Mouse (Mus musculus) skeletal muscle tissue, adult 2 months (tissue): ENCODE results near the gene Irak1bp1.

Experiments
- DNase-seq: peaks from one replicate; pipeline ENCODE4 v3.0.0-alpha.2; 2012; ENCODE audit warnings: low read depth, low spot score

Irak1bp1 gene

DNA sequence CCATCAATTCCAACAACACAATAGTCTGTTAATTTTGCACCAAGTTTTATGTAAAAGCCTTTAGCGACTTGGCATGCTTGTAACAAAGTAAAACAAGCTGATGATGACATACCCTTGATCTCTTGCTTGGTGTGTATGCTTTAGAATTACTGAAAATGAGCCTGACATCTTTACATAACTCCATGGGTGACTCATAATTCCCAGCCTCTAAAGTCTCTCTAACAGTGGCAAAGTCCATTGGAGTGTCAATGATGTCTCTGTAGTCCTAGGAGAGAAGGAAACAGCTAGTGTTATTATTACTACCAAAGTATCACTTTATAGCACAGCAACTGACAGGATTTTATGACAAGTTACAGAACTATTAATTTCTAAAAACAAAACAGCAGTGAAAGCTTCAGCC, 47.7 kb downstream of the Irak1bp1 start:
- no peak for DNase-seq

DNA sequence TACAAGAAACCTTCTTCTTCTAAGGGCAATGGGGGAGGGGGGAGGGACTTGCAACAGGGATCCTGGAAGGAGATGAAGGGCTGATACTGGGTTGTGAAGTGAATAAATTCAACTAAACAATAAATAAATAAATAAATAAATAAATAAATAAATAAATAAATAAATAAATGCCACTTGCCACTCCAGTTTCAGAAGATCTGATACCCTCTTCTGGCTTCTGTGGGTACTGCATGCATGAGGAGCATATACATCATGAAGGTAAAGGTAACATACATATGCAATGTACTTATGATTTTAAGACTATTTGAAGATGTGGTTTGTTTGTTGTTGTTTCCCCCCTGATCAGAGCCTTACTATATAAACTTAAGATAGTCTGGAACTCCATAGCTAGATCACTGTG, 54.8 kb downstream of the Irak1bp1 start:
- DNase-seq: no peak

DNA sequence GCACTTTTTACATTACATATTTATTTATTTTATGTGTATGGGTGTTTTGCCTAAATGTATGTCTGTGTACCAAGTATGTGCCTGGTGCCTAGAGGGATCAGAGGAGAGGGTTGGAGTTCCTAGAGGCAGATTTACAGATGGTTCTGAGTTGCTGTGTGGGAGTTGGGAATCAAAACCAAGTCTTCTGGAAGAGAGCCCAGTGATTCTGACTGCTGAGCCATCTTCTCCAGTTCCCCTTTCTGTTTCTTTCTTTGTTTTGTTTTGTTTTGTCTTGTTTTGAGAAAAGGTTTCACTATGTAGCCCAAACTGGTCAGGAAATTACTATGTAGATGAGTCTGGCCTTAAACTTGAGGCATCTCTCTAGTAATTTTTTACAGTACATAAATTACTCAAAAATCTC, 59.3 kb downstream of the Irak1bp1 start:
- DNase-seq: no peak
